Mouse (Mus musculus): ENCODE measurements at regions not wholly inside any gene's neighbourhood (a gene's known extent, or its start where the extent isn't known, plus 50 kb on each side); places are given as distances from the start of the nearest gene placed in this dataset.

- DNase-seq = no peak
Measured at GRCm38 (mm10) chr8:107864802-107865651, 77.4 kb upstream of the Zfhx3 start.

DNA sequence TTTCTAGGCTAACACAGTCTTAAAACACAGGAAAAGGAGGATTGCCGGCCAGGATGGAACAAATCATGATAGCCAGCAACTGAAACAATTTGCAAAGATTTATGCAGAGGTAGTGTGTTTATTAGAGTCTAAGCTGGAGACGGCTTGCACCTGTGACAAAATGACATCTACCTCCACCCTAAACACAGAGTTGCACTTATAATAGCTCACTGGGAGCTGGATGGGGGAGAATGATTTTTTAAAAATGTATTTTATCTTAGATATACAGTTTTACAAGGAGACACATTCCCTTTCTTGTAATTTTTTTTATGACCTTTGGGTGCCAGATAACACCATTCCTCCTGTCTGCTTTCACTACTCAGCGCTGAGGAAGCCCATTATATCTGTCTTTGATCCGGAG is 76.7 kb upstream of the Zfhx3 start:
- no peak for DNase-seq

DNA sequence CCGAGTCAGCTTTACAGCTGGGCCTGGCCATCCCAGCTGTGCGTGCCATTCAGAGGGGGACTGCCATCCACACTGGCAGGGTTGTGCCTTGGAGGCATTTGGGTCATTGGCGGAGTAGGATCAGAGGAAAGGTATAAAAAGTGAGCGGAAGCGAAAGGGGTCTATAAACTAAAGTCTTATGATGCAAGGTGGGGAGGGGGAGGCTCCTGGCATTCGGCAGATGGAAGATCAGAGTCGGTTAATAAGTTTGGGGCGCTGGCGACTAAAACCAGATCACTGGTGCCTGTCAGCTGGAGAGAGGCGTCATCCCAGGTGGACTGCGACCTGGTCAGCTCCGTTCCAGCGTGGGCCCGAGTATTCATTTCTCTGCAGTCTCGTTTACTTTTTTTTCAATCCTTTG is 70.7 kb upstream of the Zfhx3 start:
- DNase-seq = no peak

DNA sequence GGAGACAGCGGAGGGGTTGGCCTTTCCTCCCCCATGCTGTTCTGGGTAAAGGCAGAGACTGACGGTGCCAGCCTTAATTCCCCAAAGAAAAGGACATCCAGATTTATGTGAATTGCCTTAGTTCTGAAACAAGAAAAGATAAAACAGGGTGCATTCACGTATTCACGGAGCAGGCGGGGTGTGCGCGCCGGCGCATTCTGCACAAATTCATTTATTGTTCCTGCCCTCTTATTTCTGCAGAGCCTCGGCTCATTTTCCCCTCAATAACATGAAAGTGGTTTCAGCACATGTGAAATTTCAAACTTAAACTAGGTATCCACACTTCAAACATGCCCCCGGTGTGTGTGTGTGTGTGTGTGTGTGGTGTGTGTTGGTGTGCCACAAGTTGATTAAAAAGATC is 70.3 kb upstream of the Zfhx3 start:
- DNase-seq = no peak

DNA sequence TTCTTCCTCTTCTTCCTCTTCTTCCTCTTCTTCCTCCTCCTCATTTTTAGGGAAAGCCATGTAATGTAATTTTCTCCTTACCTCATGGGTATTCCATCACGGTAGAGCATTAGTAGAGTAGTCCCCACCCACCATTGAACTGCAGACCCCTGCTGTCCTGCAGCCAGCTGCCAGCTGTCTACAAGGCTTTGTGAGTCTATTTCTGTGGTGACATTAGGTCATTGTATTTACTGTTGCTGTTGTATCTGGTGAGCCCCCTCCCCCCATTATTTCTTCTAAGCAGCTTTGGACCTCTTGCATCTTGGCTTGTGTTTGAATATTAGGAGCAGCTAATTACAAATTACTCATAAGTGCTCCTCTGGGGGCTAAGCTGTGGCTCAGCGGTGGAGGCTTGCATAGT is 66.0 kb upstream of the Zfhx3 start:
- DNase-seq = no peak

- DNase-seq = peak; percentile 87
Measured at GRCm38 (mm10) chr8:107881851-107882250, 60.6 kb upstream of the Zfhx3 start.

DNA sequence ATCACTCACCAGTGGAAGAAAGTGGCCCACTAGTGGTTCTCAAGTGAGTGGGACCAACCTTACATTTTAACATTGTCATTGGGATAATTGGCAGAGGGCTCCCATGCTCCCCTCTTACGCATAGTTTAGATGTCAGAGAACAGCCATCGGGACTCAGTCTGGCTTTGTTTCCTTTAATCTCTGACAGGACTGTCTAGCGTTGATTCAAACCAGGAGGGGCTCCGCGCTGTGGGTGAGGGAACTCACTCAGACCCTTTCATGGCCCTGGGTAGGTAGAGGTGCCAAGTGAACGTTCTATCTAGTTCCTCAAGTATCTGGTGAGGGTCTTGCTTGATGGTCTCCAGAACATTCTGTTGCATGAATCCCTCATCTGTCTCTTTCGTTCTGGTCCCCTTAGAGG is 56.9 kb upstream of the Zfhx3 start:
- no peak for DNase-seq

DNA sequence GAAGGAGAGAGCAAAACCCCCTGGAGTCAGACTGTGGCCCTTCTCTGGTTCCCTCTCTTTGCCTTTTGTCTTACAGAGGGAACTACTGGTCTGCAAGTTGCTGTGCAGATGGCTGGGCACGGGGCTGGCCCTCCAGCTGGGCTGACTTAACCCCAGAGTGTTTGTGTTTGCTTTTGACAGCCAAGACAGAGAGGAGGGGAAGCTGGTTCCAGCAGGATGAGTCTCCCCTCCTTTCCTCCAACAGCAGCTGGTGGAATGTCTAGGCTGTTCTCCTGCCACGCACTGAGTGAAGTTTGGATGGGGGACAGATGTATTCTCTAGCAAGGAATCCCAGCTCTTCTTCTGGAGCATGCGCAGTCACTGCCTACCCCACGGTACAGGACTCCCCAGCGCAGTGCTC is 56.5 kb upstream of the Zfhx3 start:
- peak; percentile 64 for DNase-seq

DNA sequence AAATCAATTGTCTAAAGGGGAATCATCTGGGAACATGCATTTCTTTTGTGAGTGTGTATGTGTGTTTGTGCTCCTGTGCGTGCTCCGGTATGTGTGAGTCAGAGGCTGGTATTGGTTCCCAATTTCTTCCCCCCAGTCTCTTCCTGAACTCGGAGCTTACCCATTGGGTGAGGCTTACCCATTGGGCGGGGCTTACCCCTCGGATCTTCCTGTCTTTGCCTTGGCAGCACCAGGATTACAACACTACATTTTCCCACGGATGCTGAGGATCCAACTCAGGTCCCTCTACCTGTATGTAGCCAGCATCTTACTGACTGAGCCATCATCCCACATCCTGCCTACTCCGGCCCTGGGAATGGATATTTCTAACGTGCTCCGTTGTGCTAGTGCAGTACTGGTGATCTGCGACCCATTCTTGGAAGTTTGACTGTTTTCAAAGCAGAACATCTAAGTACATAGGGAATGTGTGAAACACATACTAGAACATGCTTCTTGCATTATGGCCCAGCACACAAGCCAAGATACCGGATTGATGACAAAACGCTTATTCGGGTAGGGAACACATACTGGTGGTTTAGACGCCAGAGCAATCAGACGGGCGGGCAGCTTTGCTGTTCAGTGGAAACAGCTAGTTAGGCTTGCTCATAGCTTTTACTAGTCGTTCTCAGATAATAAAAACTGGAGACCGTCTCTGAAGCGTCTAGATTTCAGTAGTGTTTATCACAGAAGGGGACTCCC is 55.8 kb upstream of the Zfhx3 start:
- no peak for DNase-seq

GRCm38 (mm10) chr8:107887333-107887732 is 55.1 kb upstream of the Zfhx3 start:
- DNase-seq = no peak

GRCm38 (mm10) chr8:107890922-107891321 is 51.5 kb upstream of the Zfhx3 start:
- DNase-seq = no peak
